Mouse (Mus musculus): ENCODE measurements around the gene Dpyd. TPM values are rescaled to one million over a fixed set of nuclear protein-coding genes. Genes with fewer than 3 reads are reported as not detected.
A peak's percentile ranks its signal among the peaks of the same experiment; 100 is the strongest.

Dpyd gene
- total RNA-seq, 2 experiments from 2014 or later: 8.3 to 11.2 TPM

- intact Hi-C loops (cut with DNase I): no loop called here
- DNase-seq (ENCODE audit: low spot score in 2 of 2): no peak
These were observed 681.3 kb downstream of the Dpyd start for GRCm38 (mm10) chr3:119243181-119243580.

DNA sequence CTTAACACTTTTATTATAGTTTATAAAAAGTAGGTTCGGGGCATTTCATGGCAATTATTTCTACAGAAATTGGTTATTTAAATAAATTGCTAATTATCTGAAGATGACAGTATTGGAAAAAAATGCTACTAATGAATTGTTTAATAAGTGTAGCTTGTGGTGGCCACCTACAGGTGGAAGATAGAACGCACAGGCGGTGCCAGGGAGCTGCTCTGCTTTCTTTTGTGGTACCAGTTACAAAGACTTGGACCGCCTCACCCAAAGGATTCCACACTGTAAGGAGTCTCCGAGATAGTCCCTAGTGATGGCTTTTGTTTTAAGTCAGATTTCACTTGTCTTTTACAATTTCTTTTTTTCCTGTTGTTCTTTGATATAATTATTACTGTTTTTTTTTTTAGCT lies 694.6 kb downstream of the Dpyd start:
- intact Hi-C loops (cut with DNase I): no loop called here
- peak; percentile 5 to 59 for DNase-seq (ENCODE audit: low spot score in 2 of 2)

DNA sequence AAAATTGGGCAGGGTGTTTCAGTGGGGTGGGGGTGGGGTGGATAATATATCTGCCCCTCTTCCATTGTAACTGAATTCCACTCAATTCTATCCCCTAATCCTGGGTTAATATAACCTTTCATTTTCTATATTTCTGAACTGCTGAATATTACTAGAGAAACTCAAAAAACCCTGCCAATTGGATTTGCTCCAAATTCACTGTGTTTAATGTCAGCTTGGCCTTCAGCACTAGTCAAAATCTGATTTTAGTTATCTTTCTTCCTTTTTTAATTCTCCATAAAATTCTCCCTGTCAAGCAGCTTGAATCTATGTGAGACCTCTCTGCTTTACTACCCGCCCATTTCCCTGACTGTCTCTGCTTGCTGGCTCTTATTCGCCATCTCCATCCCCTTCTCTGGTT lies 713.3 kb downstream of the Dpyd start:
- DNase-seq (ENCODE audit: low spot score in 2 of 2): no peak
- intact Hi-C loops (cut with DNase I): no loop called here

DNA sequence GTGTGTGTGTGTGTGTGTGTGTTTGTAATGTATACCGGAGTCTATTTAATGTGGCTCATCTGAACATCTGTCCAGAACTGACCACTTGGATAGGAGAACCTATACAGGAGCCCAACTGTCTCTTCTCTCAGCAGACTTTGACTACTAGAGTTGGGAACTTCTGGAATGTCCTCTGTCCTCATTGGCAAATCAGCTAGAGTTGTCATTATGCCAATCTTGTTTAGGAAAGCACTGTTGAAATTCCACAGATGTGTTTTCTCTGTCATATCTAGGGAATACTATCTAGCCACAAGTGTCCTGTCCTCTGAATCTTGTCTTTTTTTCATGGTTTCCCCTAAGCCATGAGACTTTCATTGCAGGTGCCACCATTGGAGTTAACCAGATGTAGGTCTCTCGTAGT lies 718.7 kb downstream of the Dpyd start:
- DNase-seq (ENCODE audit: low spot score in 2 of 2): no peak
- intact Hi-C loops (cut with DNase I): no loop called here

- no peak for DNase-seq (ENCODE audit: low spot score in 2 of 2)
- intact Hi-C loops (cut with DNase I): no loop called here
These were observed 752.8 kb downstream of the Dpyd start for GRCm38 (mm10) chr3:119314693-119315092.

GRCm38 (mm10) chr3:119329063-119329462 lies 767.1 kb downstream of the Dpyd start:
- intact Hi-C loops (cut with DNase I): no loop called here
- no peak for DNase-seq (ENCODE audit: low spot score in 2 of 2)

GRCm38 (mm10) chr3:119333335-119334305 lies 771.7 kb downstream of the Dpyd start:
- DNase-seq (ENCODE audit: low spot score in 2 of 2): peak; percentile 17 to 26
- intact Hi-C loops (cut with DNase I): no loop called here

DNA sequence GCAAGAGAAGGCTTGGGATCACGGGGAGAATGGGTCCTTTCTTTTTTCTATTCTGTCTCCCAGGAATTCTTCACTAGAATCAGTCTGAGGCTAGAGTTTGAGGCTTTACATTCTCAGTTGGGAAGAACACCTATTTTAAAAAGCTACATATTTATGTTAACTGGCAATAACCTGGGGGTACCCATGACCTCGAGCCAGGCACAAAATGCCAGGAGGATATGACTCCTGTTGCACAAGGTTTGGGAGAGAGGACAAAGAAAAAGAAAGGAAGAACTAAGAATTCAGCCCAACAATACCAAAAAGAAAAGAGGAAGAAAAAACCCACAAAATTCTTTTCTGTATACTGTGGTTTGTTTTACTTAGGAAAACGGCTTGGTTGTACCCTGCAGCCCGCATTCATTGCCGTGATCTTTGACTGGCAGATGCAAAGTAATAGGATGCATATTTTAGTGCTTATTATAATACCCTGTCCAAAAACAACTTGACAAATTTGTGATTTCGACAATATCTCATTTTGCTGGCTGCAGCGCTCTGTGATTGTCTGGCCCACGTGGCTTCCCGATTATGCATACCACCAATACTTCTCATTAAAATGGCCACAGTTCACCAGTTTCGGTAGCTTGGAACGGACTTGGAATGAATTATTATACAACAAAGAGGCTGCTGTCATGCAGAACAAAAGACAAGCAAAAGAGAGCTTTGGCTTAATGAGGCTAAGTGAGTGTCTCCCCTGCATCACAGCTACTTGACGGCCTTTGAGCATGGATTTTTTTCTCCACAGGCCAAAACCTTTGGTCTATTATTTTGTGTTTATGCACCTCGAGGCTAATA lies 799.8 kb downstream of the Dpyd start:
- DNase-seq (ENCODE audit: low spot score in 2 of 2): peak; percentile 8 to 9
- intact Hi-C loops (cut with DNase I): no loop called here

DNA sequence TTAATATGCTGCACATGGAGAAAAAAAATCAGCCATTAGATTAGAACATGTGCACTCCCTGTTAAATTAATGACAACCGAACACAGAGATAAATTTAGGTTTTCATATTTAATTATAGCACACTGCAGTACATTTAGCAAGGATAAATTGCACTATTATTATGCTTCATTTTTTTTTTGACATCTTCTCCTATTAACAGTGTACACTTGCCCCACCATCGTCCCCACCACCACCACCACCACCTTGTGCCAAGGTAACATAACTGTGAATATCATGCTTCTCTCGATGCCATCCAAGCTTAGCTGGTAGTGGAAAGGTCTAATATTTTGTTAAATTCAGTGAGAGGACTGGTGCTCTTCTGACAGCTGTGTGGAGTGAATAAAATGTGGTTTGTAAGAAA lies 800.5 kb downstream of the Dpyd start:
- intact Hi-C loops (cut with DNase I): no loop called here
- DNase-seq (ENCODE audit: low spot score in 2 of 2): no peak

- no peak for DNase-seq (ENCODE audit: low spot score in 2 of 2)
- intact Hi-C loops (cut with DNase I): no loop called here
These were observed 807.0 kb downstream of the Dpyd start for GRCm38 (mm10) chr3:119368931-119369330.

DNA sequence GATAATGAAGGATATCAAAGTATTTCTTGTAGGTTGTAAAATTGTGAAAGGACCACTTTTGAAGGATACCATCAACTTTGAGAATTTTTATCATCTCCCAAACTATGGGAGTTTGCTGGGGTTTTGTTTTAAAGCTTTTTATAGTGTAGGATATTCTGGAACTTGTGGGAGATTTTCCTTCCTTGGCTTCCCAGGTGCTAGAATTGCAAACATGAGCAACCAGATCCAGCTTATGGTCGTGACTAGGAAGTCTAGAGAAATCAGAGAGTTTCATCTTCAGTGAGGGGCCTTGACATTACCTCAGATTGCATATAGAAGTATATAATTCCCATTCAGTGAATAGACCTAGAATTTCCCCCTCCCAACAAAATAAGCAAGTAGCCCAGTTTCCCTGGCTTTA lies 819.2 kb downstream of the Dpyd start:
- DNase-seq (ENCODE audit: low spot score in 2 of 2): no peak

GRCm38 (mm10) chr3:119382395-119382794 lies 820.5 kb downstream of the Dpyd start:
- DNase-seq (ENCODE audit: low spot score in 2 of 2): no peak
- intact Hi-C loops (cut with DNase I): no loop called here

More for the DNA sequence above, 819.2 kb downstream of the Dpyd start:
- intact Hi-C loops (cut with DNase I): no loop called here

- intact Hi-C loops (cut with DNase I): no loop called here
- peak in 1 of 2 experiments; percentile 11 for DNase-seq (ENCODE audit: low spot score in 2 of 2)
These were observed 825.6 kb downstream of the Dpyd start for GRCm38 (mm10) chr3:119387332-119388105.

DNA sequence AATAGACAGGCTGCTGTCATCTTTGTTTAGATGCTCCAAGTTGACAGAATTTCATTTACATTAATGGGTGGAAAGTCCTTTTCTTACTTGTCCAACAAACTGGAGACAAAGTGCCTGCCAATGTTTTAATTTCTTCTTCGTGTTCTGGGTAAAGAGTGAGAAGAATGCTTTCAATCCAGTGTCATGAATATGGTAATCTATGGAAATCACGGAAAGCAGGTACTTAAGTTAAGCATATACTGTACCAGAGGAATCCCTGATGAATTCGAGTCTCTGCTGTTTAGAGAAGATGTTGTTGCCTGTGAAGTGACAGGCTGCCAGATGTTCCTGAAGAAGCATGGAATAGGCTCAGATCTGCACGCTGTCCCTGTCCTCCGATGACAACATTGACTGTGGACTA lies 835.3 kb downstream of the Dpyd start:
- DNase-seq (ENCODE audit: low spot score in 2 of 2): no peak
- intact Hi-C loops (cut with DNase I): no loop called here

GRCm38 (mm10) chr3:119402836-119403728 lies 841.2 kb downstream of the Dpyd start:
- intact Hi-C loops (cut with DNase I): no loop called here

DNA sequence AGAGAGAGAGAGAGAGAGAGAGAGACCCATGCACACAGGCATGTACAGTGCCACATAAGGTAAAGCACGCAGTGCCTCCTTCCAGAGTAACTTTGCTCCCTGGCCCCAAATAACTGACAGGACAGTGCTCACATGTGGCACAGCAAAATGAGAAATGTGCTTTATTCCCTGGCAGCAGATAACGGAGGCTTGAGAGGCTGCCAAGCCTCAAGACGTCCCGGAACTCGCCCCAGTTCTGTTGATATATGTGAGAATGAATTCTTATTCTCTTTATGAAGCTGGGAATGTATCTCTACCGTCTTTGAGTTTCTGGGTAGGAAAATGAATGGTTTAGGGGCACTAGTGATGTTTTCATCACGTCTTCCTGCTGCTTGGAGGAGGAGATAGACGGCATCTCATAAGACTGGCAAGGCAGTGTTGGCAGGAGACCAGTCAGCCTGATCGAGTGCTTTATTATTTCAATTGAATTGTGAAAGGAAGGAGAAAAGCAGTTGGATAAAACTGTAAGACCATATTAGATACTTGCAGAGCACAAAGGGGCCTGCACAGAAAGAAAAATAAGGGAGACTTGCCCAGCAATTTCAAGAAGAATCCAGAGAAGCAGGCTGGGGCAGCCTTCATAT lies 857.3 kb downstream of the Dpyd start:
- intact Hi-C loops (cut with DNase I): no loop called here
- peak; percentile 7 to 14 for DNase-seq (ENCODE audit: low spot score in 2 of 2)

More at GRCm38 (mm10) chr3:119402836-119403728, 841.2 kb downstream of the Dpyd start:
- DNase-seq (ENCODE audit: low spot score in 2 of 2): no peak

GRCm38 (mm10) chr3:119419745-119420144 lies 857.8 kb downstream of the Dpyd start:
- intact Hi-C loops (cut with DNase I): no loop called here
- DNase-seq (ENCODE audit: low spot score in 2 of 2): no peak

- intact Hi-C loops (cut with DNase I): no loop called here
- DNase-seq (ENCODE audit: low spot score in 2 of 2): no peak
These were observed 869.4 kb downstream of the Dpyd start for GRCm38 (mm10) chr3:119431339-119431738.
